Mouse (Mus musculus) forelimb bud, embryonic 11.5 days (tissue): Measurements from ENCODE around the gene Zfp831.
A peak's percentile ranks its signal among the peaks of the same experiment; 100 is the strongest.

ENCODE experiments used
- DNase-seq: peaks from one replicate; pipeline ENCODE4 v3.0.0-alpha.2; 2012; ENCODE audit warnings: low read depth, low spot score

The Zfp831 gene

DNA sequence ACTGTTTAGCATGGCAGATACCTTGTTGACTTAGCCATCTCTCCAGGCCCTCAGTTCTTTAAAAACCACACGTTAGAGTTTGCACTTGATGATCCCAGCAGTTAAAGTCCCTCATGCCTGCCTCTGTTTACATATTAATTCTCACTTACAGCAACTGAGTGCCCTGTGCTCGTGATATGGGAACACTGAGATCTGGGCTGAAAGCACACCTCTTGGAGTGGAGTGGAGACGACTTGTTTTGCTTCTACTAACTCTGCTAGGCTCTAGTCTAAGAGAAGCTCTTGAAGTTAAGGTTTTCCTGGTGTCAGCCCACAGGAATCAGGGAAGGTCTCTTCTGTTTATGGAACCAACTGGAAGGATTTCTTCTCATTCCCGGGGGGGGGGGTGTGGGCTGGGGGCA is 9.5 kb downstream of the Zfp831 start:
- no peak for DNase-seq

DNA sequence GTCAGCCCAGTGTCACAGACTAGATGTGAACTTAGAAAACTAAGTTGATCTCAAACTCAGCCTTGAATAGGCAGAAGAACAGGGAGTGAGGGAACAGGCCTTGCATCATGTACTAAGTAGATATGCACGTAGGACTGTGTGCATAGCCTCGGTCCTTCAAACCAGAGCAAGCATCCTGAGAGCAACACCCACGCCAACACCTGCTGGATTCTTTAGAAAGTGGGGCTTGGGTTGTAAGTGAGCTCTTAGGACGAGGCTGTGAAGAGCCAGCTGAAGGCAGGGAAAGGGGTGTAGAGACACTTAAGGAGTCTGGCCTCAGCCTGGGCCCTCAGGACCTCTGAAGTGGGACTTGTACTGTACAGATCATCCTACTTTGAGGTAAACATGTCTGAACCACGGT is 12.0 kb downstream of the Zfp831 start:
- DNase-seq, result no peak

DNA sequence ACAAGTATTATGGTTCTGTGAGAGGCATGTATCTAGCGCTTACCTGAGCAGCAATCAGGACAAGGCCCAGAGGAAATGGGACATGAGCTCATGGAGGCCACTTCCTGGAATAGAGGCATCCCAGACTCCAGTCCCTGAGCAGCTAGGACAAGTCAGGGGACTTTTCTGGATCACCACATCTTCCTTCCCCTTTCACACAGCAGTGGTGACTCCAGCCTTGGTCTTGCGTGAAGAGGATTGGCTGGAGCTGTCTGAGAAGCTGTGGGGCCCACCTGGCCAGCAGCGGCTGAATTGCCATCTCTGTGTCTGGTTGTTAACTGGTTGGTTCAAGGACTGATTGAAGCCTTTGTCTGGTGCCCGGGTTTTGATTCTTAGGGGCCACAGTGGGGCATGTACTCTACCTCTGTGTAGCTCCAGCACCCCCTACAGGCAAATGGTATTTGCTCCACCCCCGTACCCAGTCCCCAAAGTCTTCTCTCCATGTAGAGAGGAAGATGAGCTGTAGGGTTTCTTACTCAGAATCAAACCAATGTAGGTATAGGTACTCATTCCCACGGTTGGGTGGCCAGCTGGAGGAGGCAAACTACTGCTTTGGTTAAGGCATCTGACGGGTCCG is 15.0 kb downstream of the Zfp831 start:
- no peak for DNase-seq

DNA sequence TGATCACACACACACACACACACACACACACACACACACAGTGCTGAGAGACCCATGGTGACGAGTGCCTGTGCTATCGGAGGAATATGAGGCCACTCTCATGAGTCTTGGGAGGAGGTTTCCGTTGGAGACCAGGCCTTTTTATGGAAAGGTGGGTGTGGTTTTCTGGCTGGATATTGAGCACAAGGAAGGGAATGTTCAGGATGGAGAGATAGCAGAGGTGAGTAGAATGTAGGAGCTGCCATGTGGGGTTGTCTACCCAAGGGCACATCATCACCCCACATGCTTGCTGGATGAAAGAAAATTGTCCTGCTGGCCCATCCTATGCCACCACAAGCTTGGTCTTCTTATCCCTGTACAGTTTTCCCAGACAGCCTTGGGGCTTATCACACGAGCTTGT is 16.5 kb downstream of the Zfp831 start:
- DNase-seq, result no peak

DNA sequence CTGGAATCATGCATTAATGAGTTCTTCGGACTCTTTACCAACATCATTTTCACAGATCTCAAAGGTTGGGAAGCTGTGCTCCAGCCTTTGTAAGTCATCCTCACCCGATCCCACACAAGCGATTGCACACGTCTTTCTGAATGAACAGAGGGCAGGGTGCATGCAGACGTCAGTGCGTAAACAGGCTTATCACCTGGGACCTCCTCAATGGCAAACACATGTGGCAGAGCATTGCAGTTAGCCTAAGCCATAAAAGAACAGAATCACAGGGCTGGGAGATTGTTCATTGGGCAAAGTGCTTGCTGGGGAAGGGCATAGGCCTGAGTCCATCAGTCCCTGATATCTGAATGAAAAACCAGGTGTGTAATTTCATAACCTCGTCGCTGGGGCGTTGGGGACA is 17.0 kb downstream of the Zfp831 start:
- DNase-seq, result no peak

DNA sequence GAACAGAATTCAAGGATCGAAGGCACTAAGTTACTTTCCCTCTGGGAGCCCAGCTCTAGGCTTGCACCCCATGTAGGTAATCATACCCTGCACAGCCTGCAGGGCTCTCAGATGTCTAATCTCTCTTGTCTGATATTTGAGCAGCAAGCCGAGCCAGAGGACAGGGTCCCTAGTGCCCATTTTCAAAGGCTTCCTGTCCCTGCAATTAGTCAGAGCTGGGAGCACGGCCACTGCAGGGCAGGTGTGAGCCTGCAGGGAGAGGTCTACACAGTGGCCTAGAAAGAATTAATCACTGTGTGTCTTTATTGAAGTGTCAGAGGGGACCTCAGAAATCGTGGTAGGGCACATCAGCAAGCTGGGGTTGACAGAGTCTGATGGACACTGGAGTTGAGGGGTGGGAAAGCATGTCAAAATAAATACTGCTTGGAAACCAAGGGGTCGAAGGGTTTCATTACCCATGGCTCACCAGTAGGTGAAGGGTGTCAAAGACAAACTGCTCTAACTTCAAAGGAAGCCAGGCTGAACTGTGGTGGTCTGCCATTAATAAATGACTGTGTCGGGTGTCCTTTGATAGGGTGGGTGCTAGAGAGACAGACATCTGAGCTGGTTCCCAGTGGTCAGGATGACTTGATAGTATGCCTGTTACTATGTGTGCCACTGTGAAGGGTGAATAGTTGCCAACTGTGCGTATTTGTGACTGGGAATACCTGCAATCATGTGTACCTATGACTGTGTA is 18.3 kb downstream of the Zfp831 start:
- DNase-seq, result peak; percentile 35

DNA sequence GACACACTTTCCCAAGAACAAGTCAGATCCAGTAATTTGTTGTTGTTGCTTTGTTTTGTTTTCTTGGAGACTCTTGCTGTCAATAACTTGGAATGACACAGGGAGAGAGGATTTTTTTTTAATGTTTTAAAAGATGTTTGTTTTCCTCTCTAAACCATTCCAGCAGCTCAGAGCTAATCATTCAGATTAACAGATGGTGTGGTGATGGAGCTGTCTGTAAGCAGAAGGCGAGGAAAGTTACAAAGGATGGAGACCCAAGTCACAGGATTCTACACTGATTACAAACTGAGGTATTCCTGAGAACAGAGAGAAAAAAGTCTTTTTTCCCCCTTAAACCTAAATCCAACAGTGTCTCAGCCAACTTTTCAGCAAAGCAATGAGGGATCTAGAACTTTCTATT is 19.3 kb downstream of the Zfp831 start:
- no peak for DNase-seq

DNA sequence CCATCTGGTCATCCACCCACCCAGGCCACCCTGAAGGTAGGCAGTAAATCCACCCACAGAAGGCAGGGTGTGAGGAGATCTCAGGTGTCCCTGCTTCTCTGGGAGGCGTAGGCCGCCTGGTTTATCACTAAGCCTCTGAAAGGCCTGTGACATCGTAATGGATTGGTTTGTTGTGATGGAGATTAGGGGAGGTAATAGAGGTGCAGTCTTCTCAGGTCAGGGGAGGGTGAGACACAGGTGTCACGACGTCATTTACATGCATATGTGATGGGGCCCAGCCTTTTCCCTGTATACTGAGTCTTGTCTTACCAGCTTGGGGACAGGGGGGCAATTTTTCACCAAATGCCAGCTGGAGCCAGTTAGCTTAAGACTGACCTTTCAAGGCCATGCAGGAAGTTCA is 22.1 kb downstream of the Zfp831 start:
- DNase-seq, result no peak

DNA sequence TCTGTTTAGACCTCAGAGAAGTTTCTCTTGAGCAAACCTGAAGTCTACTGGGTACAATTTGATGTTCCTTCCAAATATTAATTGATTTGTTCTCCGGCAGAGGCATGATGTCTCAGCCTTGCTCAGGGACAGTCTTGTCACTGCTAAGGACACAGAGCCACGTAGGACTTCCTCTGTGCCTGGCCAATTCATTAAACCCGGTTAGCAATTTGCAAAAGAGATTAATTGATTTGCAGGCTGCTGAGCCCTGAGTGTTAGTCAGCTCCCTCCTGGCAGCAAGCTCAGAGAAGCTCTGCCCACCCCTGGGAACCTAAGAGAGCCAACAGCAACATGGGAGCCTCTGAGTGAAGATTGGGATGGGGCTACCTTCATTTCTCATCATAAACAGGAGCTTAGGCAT is 25.5 kb downstream of the Zfp831 start:
- DNase-seq, result no peak

DNA sequence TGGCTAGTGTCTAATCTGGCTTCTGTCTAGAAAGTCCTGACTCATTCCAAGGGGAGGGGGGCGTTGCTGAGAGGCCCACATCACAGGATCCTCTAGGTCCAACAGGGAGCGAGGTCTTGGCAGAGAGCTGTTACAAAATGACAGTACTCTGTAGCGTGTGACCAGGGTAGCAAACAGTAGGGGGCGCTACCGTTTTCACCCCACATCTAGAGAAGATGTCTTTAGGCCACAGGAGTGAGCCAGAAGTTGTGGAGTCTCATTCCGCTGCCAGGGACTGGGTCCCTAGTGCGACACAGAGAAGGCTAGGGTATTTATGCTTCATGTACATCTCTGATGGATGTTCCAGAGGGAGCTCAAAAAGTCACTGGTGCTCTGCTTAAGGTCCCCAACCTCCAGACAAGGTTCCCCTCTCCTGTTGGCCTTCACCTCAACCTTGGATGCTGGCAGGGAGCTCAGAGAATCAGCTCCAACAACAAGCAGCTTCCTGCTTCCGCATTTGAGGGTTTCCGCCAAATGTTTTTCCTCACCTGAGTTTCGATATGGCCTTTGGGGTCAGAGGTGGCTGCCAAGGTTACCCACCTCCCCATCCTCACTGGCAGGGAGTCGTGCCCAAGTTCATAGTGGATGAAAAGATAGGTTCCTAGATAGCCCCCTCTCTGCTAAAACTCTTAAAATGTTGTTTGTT is 29.3 kb downstream of the Zfp831 start:
- DNase-seq, result peak; percentile 19

DNA sequence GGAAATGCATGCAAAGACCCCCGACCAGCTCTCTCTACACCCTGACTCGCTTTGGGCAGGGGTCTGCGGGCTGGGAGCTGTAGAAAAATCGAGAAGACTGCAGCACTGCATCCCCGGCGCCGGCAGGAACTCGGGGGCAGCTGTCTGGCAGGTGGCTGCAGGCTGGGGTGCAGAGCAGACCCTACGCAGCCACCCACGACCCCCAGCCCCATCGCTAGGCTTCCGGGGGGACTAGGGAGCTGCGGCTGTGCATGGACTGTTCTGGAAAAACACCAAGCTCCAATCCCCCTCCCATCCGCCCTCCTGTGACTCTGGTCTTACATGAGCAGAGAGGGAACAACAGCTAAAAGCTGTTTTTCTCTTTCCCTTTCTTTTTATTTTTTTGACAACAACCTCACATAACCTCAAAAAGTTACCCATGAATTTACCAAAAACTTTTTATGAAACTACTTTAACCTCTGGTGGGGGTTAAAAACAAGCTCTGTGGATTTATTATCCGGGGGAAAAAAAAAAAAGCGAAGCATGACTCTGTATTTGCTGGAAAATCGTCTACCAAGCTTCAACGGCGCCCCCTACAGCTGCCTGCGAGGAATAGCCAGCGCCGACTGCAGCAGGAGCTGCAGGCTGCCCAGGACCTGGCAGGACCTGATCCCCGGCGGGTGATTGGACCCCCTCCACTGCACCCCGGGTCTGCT is 30.4 kb downstream of the Zfp831 start:
- DNase-seq, result peak; percentile 91

DNA sequence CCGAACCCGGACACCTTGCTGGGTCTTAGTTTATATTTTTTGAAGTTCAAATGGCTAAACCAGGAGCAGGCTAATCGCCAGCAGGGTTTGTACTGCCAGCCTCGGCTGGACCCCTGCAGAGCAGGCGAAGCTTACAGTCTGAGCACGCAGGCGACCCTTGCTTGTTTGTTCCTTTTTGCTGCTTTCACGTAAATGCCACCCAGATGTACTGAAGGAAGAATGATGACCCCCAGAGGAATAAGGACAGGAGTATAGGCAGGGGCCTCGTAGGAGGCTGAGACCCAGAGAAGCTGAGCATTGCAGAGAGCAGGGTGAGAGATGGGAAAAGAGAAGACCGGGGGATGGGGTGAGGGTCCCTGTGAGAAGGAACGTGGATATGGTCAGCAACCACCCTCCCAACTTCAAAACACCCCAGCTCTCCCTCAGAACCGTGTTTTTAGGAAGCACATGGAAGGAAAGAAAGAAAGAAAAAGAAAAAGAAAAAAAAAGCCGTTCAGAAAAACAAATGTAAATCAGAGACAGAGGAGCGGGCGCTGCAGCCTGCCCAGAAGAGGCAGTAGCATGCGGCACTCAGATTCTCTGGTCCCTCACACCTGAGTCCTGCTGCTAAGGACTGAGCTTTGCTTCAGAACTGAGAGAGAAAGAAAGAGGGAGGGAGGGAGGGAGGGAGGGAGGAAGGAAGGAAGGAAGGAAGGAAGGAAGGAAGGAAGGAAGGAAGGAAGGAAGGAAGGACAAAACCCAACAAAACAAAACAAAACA is 31.1 kb downstream of the Zfp831 start:
- DNase-seq, result no peak

DNA sequence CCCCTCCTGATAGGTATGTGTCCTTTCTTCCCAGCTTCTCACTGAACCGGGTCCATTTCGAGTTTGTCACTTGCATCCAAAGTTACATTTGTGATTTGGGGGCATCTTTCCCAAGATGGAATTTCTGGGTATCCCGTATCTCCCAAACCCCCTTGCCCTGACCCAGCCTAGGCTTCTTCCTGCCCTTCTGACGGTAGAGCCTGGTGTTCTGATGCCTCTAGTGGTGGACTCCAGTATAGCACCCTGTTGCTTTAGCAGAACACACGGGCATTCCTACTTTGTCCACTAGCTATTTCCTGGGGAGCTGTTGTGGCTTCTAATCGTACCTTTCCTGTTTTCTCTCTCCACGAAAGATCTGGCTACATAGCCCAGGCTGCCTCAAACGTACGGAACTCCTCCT is 32.3 kb downstream of the Zfp831 start:
- peak; percentile 93 for DNase-seq

DNA sequence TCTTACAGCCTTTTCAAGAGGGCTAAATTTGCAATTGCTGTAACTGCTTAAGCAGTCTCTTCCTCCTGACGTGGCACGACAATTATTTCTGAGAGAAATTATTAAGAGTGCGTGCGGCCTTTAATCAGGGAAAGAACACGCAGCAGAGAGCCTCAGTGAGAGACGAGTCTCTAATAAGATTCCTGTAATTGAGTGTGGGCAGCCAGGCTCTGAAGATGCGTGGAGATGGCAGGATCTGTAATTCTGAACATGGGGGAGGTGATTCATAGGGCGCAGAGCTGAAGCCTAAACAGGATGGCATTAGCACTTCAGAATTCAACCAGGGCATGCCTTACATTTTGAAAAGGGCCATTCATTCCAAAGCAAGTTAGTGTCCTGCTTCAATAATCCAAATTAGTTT is 58.0 kb downstream of the Zfp831 start:
- no peak for DNase-seq

DNA sequence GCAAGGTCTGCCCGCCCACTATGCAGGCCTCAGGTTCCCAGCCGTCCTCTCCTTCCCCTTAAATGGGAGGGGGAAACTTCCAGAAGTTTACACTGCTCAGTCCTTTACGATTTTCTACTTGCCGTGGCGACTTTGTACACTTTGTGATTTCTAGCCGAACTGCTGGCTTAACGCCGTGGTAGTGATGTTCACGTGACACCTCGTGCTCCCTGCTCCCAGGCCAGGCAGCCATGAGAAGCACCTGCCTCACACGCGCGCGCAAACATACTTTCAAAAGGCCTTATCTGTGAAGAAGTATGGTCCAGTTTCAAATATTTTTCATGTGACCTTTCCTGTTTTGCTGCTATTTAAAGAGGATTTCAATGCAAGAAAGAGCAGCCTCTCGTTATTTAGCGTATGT is 63.8 kb downstream of the Zfp831 start:
- DNase-seq, result no peak

DNA sequence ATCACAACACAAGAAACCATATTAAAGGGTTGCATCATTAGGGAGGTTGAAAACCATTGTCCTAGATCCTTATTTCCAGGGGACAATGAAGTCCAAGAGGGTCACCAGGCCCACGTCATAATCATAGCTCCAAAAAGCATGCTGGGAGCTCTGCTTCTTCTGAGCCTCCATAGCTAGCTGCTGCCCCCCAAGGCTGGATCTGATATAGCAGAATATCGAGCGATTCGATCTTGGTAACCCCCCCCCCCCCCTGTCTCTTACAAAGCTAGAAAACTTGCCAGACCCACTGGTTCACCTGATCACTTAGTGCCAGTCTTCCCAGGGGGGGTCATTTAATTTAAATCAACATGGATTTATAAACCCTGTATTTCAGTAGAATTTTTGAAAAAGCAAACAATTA is 65.3 kb downstream of the Zfp831 start:
- DNase-seq, result no peak

DNA sequence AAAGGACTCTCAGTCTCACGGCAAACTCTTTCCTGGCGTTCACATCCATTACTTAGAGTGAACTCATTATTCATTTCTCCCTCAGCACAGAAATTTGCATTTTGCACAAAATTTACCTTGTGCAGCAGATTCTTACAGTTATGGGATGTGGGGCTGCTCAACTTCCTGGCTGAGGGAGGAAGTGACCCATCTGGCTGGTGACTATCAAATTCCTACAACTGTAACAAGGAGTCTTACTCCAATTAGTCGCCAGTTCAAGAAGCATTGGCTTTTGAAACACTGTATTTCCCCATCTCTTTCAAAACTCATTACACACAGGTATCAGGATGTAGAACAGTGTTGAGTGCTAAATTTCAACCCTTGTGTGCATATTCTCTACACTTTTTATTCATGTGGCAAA is 66.9 kb downstream of the Zfp831 start:
- no peak for DNase-seq

DNA sequence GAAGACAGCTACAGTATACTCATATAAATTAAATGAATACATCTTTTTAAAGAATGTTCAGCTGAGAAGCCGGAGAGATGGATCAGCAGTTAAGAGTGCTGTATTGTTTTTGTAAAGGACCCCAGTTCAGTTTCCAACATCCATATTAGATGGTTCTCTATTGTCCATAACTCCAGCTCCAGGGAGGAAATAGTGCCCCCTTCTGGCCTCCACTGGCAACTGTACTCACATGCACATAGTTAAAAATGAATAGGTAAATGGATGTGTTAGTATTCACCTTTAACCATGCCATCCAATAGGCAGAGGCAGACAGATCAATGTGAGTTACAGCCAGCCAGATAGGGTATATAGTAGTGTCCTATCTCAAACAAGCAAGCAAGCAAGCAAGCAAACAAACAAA is 68.7 kb downstream of the Zfp831 start:
- DNase-seq, result no peak

DNA sequence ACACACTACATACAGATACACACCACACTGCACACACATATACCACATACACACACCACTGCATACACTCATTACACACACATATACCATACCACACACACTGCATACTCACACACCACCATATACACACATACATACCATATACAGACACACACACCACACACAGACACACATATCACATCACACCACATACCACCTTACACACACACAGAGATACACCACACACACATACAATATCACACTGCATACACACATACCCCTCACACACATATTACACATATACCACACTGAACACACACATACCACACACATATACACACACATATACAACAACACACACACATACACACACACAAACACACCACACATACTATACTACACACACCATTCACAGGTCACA is 72.6 kb downstream of the Zfp831 start:
- no peak for DNase-seq

DNA sequence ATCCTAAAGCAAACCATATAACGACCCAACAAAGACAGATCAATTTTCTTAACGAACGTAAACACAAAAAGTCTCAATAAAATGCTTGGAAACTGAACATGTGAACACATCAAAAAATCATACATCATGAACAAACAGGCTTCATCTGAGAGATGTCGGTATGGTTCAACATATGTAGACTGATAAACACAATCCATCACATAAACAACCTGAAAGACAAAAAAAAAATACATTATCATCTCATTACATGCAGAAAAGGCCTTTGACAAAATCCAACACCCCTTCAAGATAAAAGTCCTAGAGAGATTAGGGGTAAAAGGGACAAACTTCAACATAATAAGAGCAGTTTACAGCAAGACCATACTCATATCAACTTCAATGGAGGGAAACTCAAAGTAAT is 74.5 kb downstream of the Zfp831 start:
- no peak for DNase-seq

DNA sequence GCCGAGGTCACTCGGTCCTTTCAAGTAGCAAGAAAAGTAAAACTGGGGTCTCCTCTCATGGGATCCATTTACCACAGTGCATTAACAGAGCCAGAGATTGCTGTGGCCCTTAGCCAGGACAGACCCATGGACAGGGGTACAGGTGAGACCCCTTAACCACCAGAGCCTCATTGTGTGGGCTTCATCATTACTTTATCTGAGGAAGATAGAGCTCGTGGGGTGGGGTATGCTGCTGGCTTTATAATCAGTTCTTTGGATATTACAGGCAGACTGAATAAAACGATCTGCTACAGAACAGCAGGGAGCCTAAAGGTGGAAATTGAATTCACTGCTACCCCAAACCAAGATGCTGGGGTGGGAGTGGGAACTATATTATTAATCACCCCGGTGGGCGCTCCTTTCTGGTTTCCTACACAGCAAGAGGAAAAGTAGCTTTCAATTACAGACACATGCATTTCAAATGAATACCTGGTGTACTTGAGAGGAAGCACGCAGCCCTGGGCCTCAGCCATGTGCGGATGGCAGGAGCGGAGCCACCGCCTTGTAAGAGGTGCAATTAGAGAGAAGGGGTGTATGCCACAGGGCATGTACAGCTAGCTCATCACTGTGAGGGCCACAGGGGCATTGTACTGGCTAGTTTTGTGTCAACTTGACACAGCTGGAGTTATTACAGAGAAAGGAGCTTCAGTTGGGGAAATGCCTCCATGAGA is 83.9 kb downstream of the Zfp831 start:
- DNase-seq, result peak; percentile 28
